Mouse (Mus musculus) C2C12 (cell line): ENCODE measurements around the gene Fgf4.

Source experiments
- CTCF ChIP-seq: IDR thresholded peaks from one replicate; pipeline ENCODE4 v1.5.1; 2011; ENCODE audit not compliant: control insufficient read depth, insufficient read depth, insufficient read length
- MAX ChIP-seq: IDR thresholded peaks from one replicate; pipeline ENCODE4 v1.6.1; 2011; ENCODE audit warnings: mild to moderate bottlenecking, control low read depth
- MYOD1 ChIP-seq: IDR thresholded peaks from one replicate; pipeline ENCODE4 v1.6.1; 2011; ENCODE audit warnings: low read depth; ENCODE audit not compliant: control insufficient read depth, insufficient read length
- USF1 ChIP-seq: IDR thresholded peaks from one replicate; pipeline ENCODE4 v1.6.1; 2011; ENCODE audit warnings: low read depth, mild to moderate bottlenecking, control low read depth, moderate library complexity

- TF ChIP-seq USF1 (no peak), CTCF (no peak), MAX (no peak), MYOD1 (no peak)
These were observed 10.0 kb downstream of the Fgf4 start for GRCm38 (mm10) chr7:144857158-144857557.
